Mouse (Mus musculus) olfactory bulb, adult 2 months (tissue): Measurements from ENCODE around the gene Xylt1.

Experiments
- CTCF ChIP-seq: fragments of 200-500 bp; IDR thresholded peaks from 2 replicates; pipeline ENCODE4 v1.5.1; 2012; ENCODE audit warnings: low read depth, mild to moderate bottlenecking, low read length, moderate library complexity; ENCODE audit not compliant: insufficient read depth
- POLR2A ChIP-seq: fragments of 200-500 bp; IDR thresholded peaks from 2 replicates; pipeline ENCODE4 v1.6.1; 2012; ENCODE audit warnings: mild to moderate bottlenecking, low read depth, low read length, moderate library complexity; ENCODE audit not compliant: insufficient read depth

- peak; percentile 31; the same call in 1 of the 2 replicates for TF ChIP-seq CTCF
- no peak for TF ChIP-seq POLR2A
Observed at GRCm38 (mm10) chr7:117383147-117383940, 2.6 kb downstream of the Xylt1 start.
